Comparison of ENCODE assay signal across 26 mouse cellular contexts in the genomic region with DNA sequence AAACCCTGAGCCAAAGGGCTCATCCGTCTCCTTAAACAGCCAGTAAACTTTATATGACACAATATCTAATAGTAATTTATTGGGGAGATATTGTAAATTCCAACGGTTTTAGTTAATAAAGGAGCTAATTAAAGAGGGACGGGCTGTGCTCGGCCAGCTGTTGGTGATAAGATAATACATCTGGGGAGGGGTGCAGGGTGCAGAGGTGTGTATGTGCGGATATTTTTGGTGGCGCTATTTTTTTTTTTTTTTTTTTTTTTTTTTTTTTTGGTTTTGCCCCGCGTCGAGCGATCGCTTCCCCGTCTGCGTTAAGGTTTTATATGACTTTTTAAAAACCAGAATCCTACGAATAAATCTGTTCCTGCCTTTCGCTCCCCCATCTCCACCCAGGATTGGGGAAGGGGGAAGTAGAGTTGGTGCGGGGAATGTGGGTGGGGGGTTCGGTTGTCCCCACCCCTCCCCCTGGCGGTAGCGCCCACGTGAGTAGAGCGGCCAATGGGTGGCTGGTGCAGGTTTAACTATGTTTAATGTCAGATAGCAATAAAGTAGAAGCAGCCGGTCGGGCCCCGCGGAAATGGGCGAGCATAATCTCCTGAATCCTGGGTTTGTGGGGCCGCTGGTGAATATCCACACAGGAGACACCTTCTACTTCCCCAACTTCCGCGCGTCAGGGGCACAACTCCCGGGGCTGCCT. TPM values are rescaled to one million over a fixed set of nuclear protein-coding genes. Genes with fewer than 3 reads are reported as not detected.
DNase-seq lines count a peak whose midpoint lies in the region; ATAC-seq and TF ChIP-seq lines count a peak whose summit lies in the region.
"Had no signal": no experiment of that assay in that cellular context is flagged by ENCODE, and none has a peak within 500 bp of the region (broad histone marks: within the 10 kb centered on the region; RNA-seq: fewer than 3 reads in every experiment).

A gene (plus strand): TSS at position 479 of the 694 bp plus-strand sequence.

- WGBS in limb, embryonic 12.5 days: under 1% methylated on average over 31 of the region's 31 CpGs
- under 1% methylated on average over 30 of the region's 31 CpGs for WGBS in neural tube, embryonic 15.5 days

- DNase-seq in gastrocnemius, adult 2 months: no peak
- no peak for DNase-seq in gastrocnemius, postnatal 10 days
- DNase-seq in testis, postnatal 10 days (ENCODE audit: low spot score): no peak
- no peak for DNase-seq in cerebellum, adult 9-11 months
- DNase-seq: adrenal gland, adult 8-10 months; cerebellum, adult 11 months; heart, adult 2 months; kidney, postnatal 14 days; layer of hippocampus, adult 9-11 months; right cerebral cortex, adult 18-20 months; thymus, adult 2 months had no signal

- TF ChIP-seq CTCF in gastrocnemius, adult 2 months (IDR thresholded peaks at IDR 0.05): no peak
- no peak for TF ChIP-seq CTCF in testis, adult 2 months (IDR thresholded peaks at IDR 0.05; ENCODE audit: control insufficient read depth, insufficient read depth, insufficient replicate concordance, low read depth, low read length)

- peaks cover 12% of the 10 kb centered on the region for H3K27me3 ChIP-seq in testis, adult 2 months (ENCODE audit: control insufficient read depth, insufficient read depth, low read length)
- peaks cover 98% of the 10 kb centered on the region for H3K27me3 ChIP-seq in limb, embryonic 12.5 days
- H3K27me3 ChIP-seq in neural tube, embryonic 15.5 days (replicated peaks): peaks cover 92% of the 10 kb centered on the region

- no peaks in the 10 kb centered on the region for H3K9me3 ChIP-seq in limb, embryonic 12.5 days
- H3K9me3 ChIP-seq in neural tube, embryonic 15.5 days (replicated peaks): no peaks in the 10 kb centered on the region
- H3K9me3 ChIP-seq: hindbrain, embryonic 12.5 days had no signal

- H3K9ac ChIP-seq in limb, embryonic 12.5 days (replicated peaks): 0 out of 2 replicates have a peak within 1 kb of the TSS, but pooled peaks have one; percentile 31
- 0 out of 2 replicates have a peak within 1 kb of the TSS, but pooled peaks have one; percentile 21 for H3K9ac ChIP-seq in neural tube, embryonic 15.5 days (replicated peaks)
- H3K9ac ChIP-seq: forebrain, postnatal 0 days; hindbrain, embryonic 12.5 days; liver, embryonic 14.5 days had no signal

- H3K27ac ChIP-seq in gastrocnemius, adult 2 months: no peak within 1 kb of the TSS
- no peak within 1 kb of the TSS for H3K27ac ChIP-seq in testis, adult 2 months (ENCODE audit: control insufficient read depth, insufficient read depth, low read depth, low read length)
- H3K27ac ChIP-seq in limb, embryonic 12.5 days: no peak within 1 kb of the TSS
- peak within 1 kb of the TSS; percentile 69 for H3K27ac ChIP-seq in neural tube, embryonic 15.5 days (replicated peaks)
- H3K27ac ChIP-seq: heart, adult 2 months; hindbrain, embryonic 12.5 days; liver, embryonic 14.5 days had no signal

- TF ChIP-seq POLR2A in testis, adult 2 months (IDR thresholded peaks at IDR 0.05; ENCODE audit: control insufficient read depth, low read depth, low read length): no peak

- peak within 1 kb of the TSS; percentile 43 for H3K4me2 ChIP-seq in limb, embryonic 12.5 days
- H3K4me2 ChIP-seq in neural tube, embryonic 15.5 days: peak within 1 kb of the TSS; percentile 43
- H3K4me2 ChIP-seq: hindbrain, embryonic 12.5 days had no signal

- H3K36me3 ChIP-seq in testis, adult 2 months (ENCODE audit: control insufficient read depth, insufficient read depth, low read length): no peaks in the 10 kb centered on the region
- no peaks in the 10 kb centered on the region for H3K36me3 ChIP-seq in limb, embryonic 12.5 days
- H3K36me3 ChIP-seq in neural tube, embryonic 15.5 days: no peaks in the 10 kb centered on the region
- H3K36me3 ChIP-seq: hindbrain, embryonic 12.5 days had no signal

- no peak; the same call in 1 of the 2 replicates for ATAC-seq in limb, embryonic 12.5 days (ENCODE audit: insufficient number of reproducible peaks, insufficient read depth, low FRiP score, low TSS enrichment, low read depth)
- ATAC-seq in neural tube, embryonic 15.5 days (ENCODE audit: low FRiP score): no peak
- ATAC-seq in megakaryocyte-erythroid progenitor cell, adult 5-6 weeks (replicated peaks; ENCODE audit: low FRiP score, low TSS enrichment, poor library complexity, severe bottlenecking): no peak
- ATAC-seq: forebrain, postnatal 0 days; inflammation-experienced regulatory T-cells, adult 6 months; lung, postnatal 0 days had no signal

- peaks cover 8% of the 10 kb centered on the region for H3K4me1 ChIP-seq in testis, adult 2 months (ENCODE audit: control insufficient read depth, insufficient read depth, low read length)
- peaks cover 29% of the 10 kb centered on the region for H3K4me1 ChIP-seq in limb, embryonic 12.5 days (replicated peaks)
- H3K4me1 ChIP-seq in neural tube, embryonic 15.5 days: peaks cover 5% of the 10 kb centered on the region; the same call in 1 of the 2 replicates
- H3K4me1 ChIP-seq: hindbrain, embryonic 12.5 days had no signal

- H3K4me3 ChIP-seq in gastrocnemius, adult 2 months: peak within 1 kb of the TSS; percentile 50
- peak within 1 kb of the TSS; percentile 21 for H3K4me3 ChIP-seq in testis, adult 2 months (ENCODE audit: control insufficient read depth, low read depth, low read length)
- H3K4me3 ChIP-seq in limb, embryonic 12.5 days (replicated peaks): peak within 1 kb of the TSS; percentile 31
- peak within 1 kb of the TSS; percentile 37 for H3K4me3 ChIP-seq in neural tube, embryonic 15.5 days (replicated peaks)
- H3K4me3 ChIP-seq: heart, adult 2 months; hindbrain, embryonic 12.5 days had no signal

- intact Hi-C loops in gastrocnemius, adult 2 months (cut with DNase I): no loop called here

RNA-seq across cellular contexts. Expression of the gene that starts here (rescaled TPM):
- total RNA-seq in gastrocnemius, adult 2 months (2021): not detected
- total RNA-seq in gastrocnemius, postnatal 10 days (2021): not detected
- polyA plus RNA-seq in testis, adult 2 months (2012; rRNA removed): not detected in 2 replicates
- polyA plus RNA-seq in limb, embryonic 12.5 days (2016; fragmentation: Nextera tagmentation; extraction: Ambion mirVana): 2.0 and 2.8 TPM in 2 replicates
- 12.7 and 19.7 TPM in 2 replicates for polyA plus RNA-seq in neural tube, embryonic 15.5 days (2015; fragmentation: Nextera tagmentation; extraction: Ambion mirVana)
- total RNA-seq in megakaryocyte-erythroid progenitor cell, adult 5-6 weeks (2014; fragmentation: Nextera tagmentation): not detected in 2 replicates
- not detected in 2 replicates for total RNA-seq in megakaryocyte-erythroid progenitor cell, adult 5-6 weeks (2017)
- total RNA-seq: adrenal gland, adult 8-10 months; forebrain, postnatal 0 days; gastrocnemius, adult 18-20 months; heart, adult 2 months; left cerebral cortex, postnatal 10 days; megakaryocyte progenitor cell, adult 5-6 weeks had no signal
- polyA plus RNA-seq: embryonic facial prominence, embryonic 11.5 days; forebrain, postnatal 0 days; heart, adult 2 months; heart, postnatal 0 days; hindbrain, embryonic 12.5 days; inflammation-experienced regulatory T-cells, adult 6 months; liver, embryonic 14.5 days; lung, postnatal 0 days; small intestine, adult 2 months; thymus, adult 2 months had no signal
